Mouse (Mus musculus) central nervous system, embryonic 18 days (tissue): Measurements from ENCODE around the gene Hist1h2ae. TPM values are rescaled to one million over a fixed set of nuclear protein-coding genes. Genes with fewer than 3 reads are reported as not detected.

ENCODE experiments used
- polyA plus RNA-seq: library from polyadenylated mRNA; depleted of rRNA; stranded (reverse); fragments of >200 nt; gene quantifications from 2 replicates; pipeline ENCODE4 v1.2.3, GENCODE M21; 2012; rRNA removed

Gene Hist1h2ae
- polyA plus RNA-seq, 1 experiment, result 4.5 TPM

Other genes with a start within 250 kb of the Hist1h2ae start
- 22.3 and 23.5 TPM in 2 replicates for gene Zfp322a, start 202.0 kb downstream of the Hist1h2ae start, polyA plus RNA-seq
- gene Abt1, start 147.4 kb downstream of the Hist1h2ae start, polyA plus RNA-seq, result 8.5 and 8.8 TPM in 2 replicates
- gene Btn1a1, start 105.3 kb downstream of the Hist1h2ae start, polyA plus RNA-seq, result 0.09 and 0.12 TPM in 2 replicates
- gene Btn2a2, start 82.4 kb downstream of the Hist1h2ae start, polyA plus RNA-seq, result 0.06 and 0.07 TPM in 2 replicates
- 10.2 and 10.6 TPM in 2 replicates for gene Hist1h4h, start 40.2 kb downstream of the Hist1h2ae start, polyA plus RNA-seq
- gene Hist1h2af, start 37.3 kb downstream of the Hist1h2ae start, polyA plus RNA-seq, result 47.4 and 62.7 TPM in 2 replicates
- 2.2 and 4.8 TPM in 2 replicates for gene Hist1h3g, start 35.8 kb downstream of the Hist1h2ae start, polyA plus RNA-seq
- 0.52 and 0.80 TPM in 2 replicates for gene Hist1h2bh, start 27.8 kb downstream of the Hist1h2ae start, polyA plus RNA-seq
- 0.48 and 0.52 TPM in 2 replicates for gene Hist1h3f, start 27.2 kb downstream of the Hist1h2ae start, polyA plus RNA-seq
- 4.7 and 5.8 TPM in 2 replicates for gene Hist1h4f, start 19.6 kb downstream of the Hist1h2ae start, polyA plus RNA-seq
- 0.14 and 0.15 TPM in 2 replicates for gene Hist1h1d, start 18.0 kb downstream of the Hist1h2ae start, polyA plus RNA-seq
- 5.6 and 7.2 TPM in 2 replicates for gene Hist1h3e, start 8.9 kb downstream of the Hist1h2ae start, polyA plus RNA-seq
- 7.1 and 9.6 TPM in 2 replicates for gene Hist1h2bg, start 176 bp upstream of the Hist1h2ae start, polyA plus RNA-seq
- gene Hist1h2bf, start 3.0 kb upstream of the Hist1h2ae start, polyA plus RNA-seq, result 2.3 and 2.6 TPM in 2 replicates
- 1.6 and 1.8 TPM in 2 replicates for gene Hist1h2ad, start 3.2 kb upstream of the Hist1h2ae start, polyA plus RNA-seq
- gene Hist1h3d, start 4.5 kb upstream of the Hist1h2ae start, polyA plus RNA-seq, result 4.3 and 5.6 TPM in 2 replicates
- gene Hist1h4d, start 10.4 kb upstream of the Hist1h2ae start, polyA plus RNA-seq, result 1.9 and 2.8 TPM in 2 replicates
- 1.2 and 1.5 TPM in 2 replicates for gene Hist1h2be, start 49.9 kb upstream of the Hist1h2ae start, polyA plus RNA-seq
- 1.8 and 1.9 TPM in 2 replicates for gene Hist1h1e, start 51.3 kb upstream of the Hist1h2ae start, polyA plus RNA-seq
- gene Hist1h2ac, start 112.7 kb upstream of the Hist1h2ae start, polyA plus RNA-seq, result 0.62 and 0.67 TPM in 2 replicates
- gene Hist1h2bc, start 113.0 kb upstream of the Hist1h2ae start, polyA plus RNA-seq, result 32.4 and 40.3 TPM in 2 replicates
- not detected in 2 replicates for gene Hist1h1t, start 124.6 kb upstream of the Hist1h2ae start, polyA plus RNA-seq
- 2.6 and 3.4 TPM in 2 replicates for gene Hist1h4c, start 127.2 kb upstream of the Hist1h2ae start, polyA plus RNA-seq
- 1.5 and 2.0 TPM in 2 replicates for gene Hfe, start 139.6 kb upstream of the Hist1h2ae start, polyA plus RNA-seq
- gene Hist1h1c, start 167.6 kb upstream of the Hist1h2ae start, polyA plus RNA-seq, result 12.8 and 15.6 TPM in 2 replicates
- gene Hist1h3c, start 174.4 kb upstream of the Hist1h2ae start, polyA plus RNA-seq, result 3.9 and 4.1 TPM in 2 replicates
- gene Hist1h2bb, start 175.5 kb upstream of the Hist1h2ae start, polyA plus RNA-seq, result 1.9 and 2.7 TPM in 2 replicates
- 6.3 and 6.8 TPM in 2 replicates for gene Hist1h2ab, start 179.9 kb upstream of the Hist1h2ae start, polyA plus RNA-seq
- gene Hist1h3b, start 181.0 kb upstream of the Hist1h2ae start, polyA plus RNA-seq, result 7.5 and 8.8 TPM in 2 replicates
- gene Hist1h4b, start 185.8 kb upstream of the Hist1h2ae start, polyA plus RNA-seq, result 4.9 and 7.8 TPM in 2 replicates
- 2.3 and 3.4 TPM in 2 replicates for gene Hist1h4a, start 190.0 kb upstream of the Hist1h2ae start, polyA plus RNA-seq
- 5.1 and 5.4 TPM in 2 replicates for gene Hist1h3a, start 191.2 kb upstream of the Hist1h2ae start, polyA plus RNA-seq
- 0.66 and 1.8 TPM in 2 replicates for gene Hist1h1a, start 192.4 kb upstream of the Hist1h2ae start, polyA plus RNA-seq
- gene Trim38, start 198.7 kb upstream of the Hist1h2ae start, polyA plus RNA-seq, result 0.04 TPM in 1 of 2 replicates, not detected in the other
- 0.01 TPM in 1 of 2 replicates, not detected in the other for gene Slc17a2, start 235.8 kb upstream of the Hist1h2ae start, polyA plus RNA-seq